Mouse (Mus musculus) liver, postnatal 0 days (tissue): ENCODE data around the gene Slc22a15.

Experiments
- CTCF ChIP-seq: sonication (generic); IDR thresholded peaks from 2 replicates; pipeline ENCODE4 v1.5.1; 2016; ENCODE audit warnings: antibody characterized with exemption, low read depth
- EP300 ChIP-seq: IDR thresholded peaks from 2 replicates; pipeline ENCODE4 v1.6.1; 2016; ENCODE audit warnings: antibody characterized with exemption, low read depth, mild to moderate bottlenecking

DNA sequence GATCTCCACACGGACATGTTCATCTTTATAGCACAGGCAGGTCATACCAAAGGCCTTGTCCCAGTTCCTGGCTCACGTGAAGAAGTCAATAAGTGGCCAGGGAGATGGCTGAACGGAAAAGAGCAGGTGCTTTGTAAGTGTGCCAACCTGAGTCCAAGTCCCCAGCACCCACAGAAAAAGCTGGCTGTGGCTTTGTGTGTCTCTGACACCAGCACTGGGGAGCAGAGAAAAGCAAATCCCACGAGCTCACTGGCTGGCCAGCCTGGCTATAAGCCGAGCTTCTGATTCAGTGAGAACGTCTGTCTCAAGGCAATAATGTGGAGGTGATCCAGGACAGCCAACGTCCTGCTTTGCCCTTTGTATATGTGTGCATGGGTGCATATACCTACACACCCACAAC lies 29.3 kb upstream of the Slc22a15 start:
- TF ChIP-seq CTCF (no peak), EP300 (no peak)
